Mouse (Mus musculus) hindbrain, embryonic 11.5 days (tissue): ENCODE data around the gene BC107364. TPM values are rescaled to one million over a fixed set of nuclear protein-coding genes. Genes with fewer than 3 reads are reported as not detected.
"Not testable (repeated sequence)": the region's sequence is repeated elsewhere in the genome, so short reads cannot be mapped to it uniquely, and the experiment has no call there.

Source experiments
- ATAC-seq: fragments of 200-750 bp; cut with Nextera tagmentation; 2 replicates; pipeline ENCODE4 v1.8.0; 2017; ENCODE audit warnings: mild to moderate bottlenecking, moderate TSS enrichment, moderate library complexity; ENCODE audit not compliant: low FRiP score
- DNase-seq: peaks from one replicate; pipeline ENCODE4 v3.0.0-alpha.2; 2015; ENCODE audit warnings: low spot score
- H3K27ac ChIP-seq: fragments of 300-500 bp; sonication (generic); 2 replicates; pipeline ENCODE4 v1.5.1; 2014; ENCODE audit warnings: mild to moderate bottlenecking, low read depth, low read length
- H3K27me3 ChIP-seq: fragments of 300-500 bp; sonication (generic); 2 replicates; pipeline ENCODE4 v1.6.1; 2014; ENCODE audit warnings: mild to moderate bottlenecking, low read length, moderate library complexity, mixed read lengths; ENCODE audit not compliant: control insufficient read depth, insufficient read depth
- H3K36me3 ChIP-seq: fragments of 300-500 bp; sonication (generic); 2 replicates; pipeline ENCODE4 v1.6.1; 2014; ENCODE audit warnings: mild to moderate bottlenecking, low read length, moderate library complexity, mixed read lengths; ENCODE audit not compliant: control insufficient read depth, insufficient read depth
- H3K4me1 ChIP-seq: fragments of 300-500 bp; sonication (generic); replicated peaks from 2 replicates; pipeline ENCODE4 v1.6.1; 2014; ENCODE audit warnings: low read length, mixed read lengths; ENCODE audit not compliant: control insufficient read depth, insufficient read depth
- H3K4me2 ChIP-seq: fragments of 300-500 bp; sonication (generic); replicated peaks from 2 replicates; pipeline ENCODE4 v1.6.1; 2014; ENCODE audit warnings: mild to moderate bottlenecking, low read depth, low read length
- H3K4me3 ChIP-seq: fragments of 300-500 bp; sonication (generic); 2 replicates; pipeline ENCODE4 v1.5.1; 2014; ENCODE audit warnings: low read depth, low read length
- H3K9ac ChIP-seq: fragments of 300-500 bp; sonication (generic); 2 replicates; pipeline ENCODE4 v1.6.1; 2014; ENCODE audit warnings: low read depth, low read length
- H3K9me3 ChIP-seq: fragments of 300-500 bp; sonication (generic); 2 replicates; pipeline ENCODE4 v1.6.1; 2016; ENCODE audit warnings: low read length; ENCODE audit not compliant: control insufficient read depth
- WGBS: fragments of 180-500 bp; shearing (Covaris S2); extraction: QIAGEN DNeasy Blood & Tissue Kit; methylation state at CpG from one replicate; pipeline ENCODE4 v1.1.7; 2014; 5-methylcytosine and 5-hydroxymethylcytosine counted together
- polyA plus RNA-seq: library from polyadenylated mRNA; unstranded; fragments of >200 nt; fragmentation: Nextera tagmentation; extraction: Ambion mirVana; gene quantifications from 2 replicates; pipeline ENCODE4 v1.2.1, GENCODE M21; 2014

Gene BC107364
- polyA plus RNA-seq, 1 experiment from 2014 or later, result not detected

GRCm38 (mm10) chr3:96481856-96482255 lies 29.8 kb upstream of the BC107364 start:
- H3K36me3 ChIP-seq, result no peaks in the 10 kb centered on the region
- DNase-seq, result no peak
- no peaks in the 10 kb centered on the region for H3K4me1 ChIP-seq
- H3K9ac ChIP-seq, result no peak overlapping the region
- 82% methylated on average over 3 of the region's 3 CpGs for WGBS
- peaks cover 12% of the 10 kb centered on the region for H3K27me3 ChIP-seq
- no peak overlapping the region for H3K27ac ChIP-seq
- ATAC-seq, result no peak
- no peak overlapping the region for H3K4me2 ChIP-seq
- no peaks in the 10 kb centered on the region for H3K9me3 ChIP-seq
- H3K4me3 ChIP-seq, result no peak overlapping the region

DNA sequence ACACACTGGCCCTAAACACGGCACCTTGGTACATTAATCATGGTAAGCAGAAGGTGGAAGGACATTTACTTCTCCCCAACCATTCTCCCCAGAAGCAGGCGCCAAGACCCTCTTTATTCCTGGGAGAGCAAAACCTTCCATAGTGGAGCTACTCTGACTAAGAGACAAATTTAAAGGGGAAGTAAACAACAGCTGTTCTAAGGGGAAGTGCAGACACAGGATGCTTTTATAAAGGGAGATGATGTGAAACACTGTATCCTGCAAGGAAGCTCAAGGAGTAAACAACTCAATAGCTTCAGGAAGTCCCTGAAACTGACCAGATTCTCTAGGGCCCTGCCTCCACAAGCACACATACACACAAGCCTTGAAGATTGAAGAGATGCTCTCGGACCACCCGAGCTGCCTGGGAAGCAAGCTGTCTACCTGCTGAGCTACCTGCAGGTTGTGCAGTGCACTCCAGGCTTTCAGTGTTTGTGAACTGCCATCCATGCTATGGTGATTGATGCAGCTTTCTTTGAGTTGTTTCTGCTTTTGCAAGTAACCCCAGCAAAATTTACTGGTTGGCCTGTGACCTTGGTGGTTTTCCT lies 28.7 kb upstream of the BC107364 start:
- H3K9ac ChIP-seq, result no peak overlapping the region
- H3K36me3 ChIP-seq, result no peaks in the 10 kb centered on the region
- H3K9me3 ChIP-seq, result no peaks in the 10 kb centered on the region
- peaks cover 21% of the 10 kb centered on the region for H3K27me3 ChIP-seq
- no peak overlapping the region for H3K27ac ChIP-seq
- ATAC-seq (no peak), DNase-seq (no peak)
- 81% methylated on average over 4 of the region's 4 CpGs for WGBS
- no peak overlapping the region for H3K4me3 ChIP-seq
- H3K4me1 ChIP-seq, result no peaks in the 10 kb centered on the region
- H3K4me2 ChIP-seq, result no peak overlapping the region

DNA sequence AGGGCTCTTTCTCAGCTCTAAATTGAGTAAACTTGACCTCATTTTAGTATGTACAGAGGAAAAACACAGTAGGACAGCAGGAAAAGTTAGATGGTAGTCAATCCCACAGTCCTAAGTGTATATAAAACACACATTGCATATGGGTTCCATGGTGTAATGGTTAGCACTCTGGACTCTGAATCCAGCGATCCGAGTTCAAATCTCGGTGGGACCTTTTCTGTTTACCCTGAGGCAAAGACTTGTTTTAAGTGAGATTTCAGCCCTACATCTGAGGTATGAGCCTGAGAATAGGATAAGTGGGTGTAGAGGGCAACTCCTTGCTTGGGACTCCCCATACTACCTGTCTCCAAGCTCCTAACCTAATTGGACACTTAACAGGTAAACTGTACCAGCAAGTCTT lies 27.1 kb upstream of the BC107364 start:
- Histone ChIP-seq H3K36me3 (no peaks in the 10 kb centered on the region), H3K4me2 (no peak overlapping the region), H3K9me3 (no peaks in the 10 kb centered on the region), H3K27ac (no peak overlapping the region), H3K4me1 (no peaks in the 10 kb centered on the region), H3K27me3 (peaks cover 31% of the 10 kb centered on the region), H3K4me3 (no peak overlapping the region), H3K9ac (no peak overlapping the region)
- ATAC-seq (no peak), DNase-seq (no peak)
- WGBS, result 10% methylated on average over 3 of the region's 3 CpGs

GRCm38 (mm10) chr3:96477558-96477957 lies 25.5 kb upstream of the BC107364 start:
- no peak overlapping the region for H3K9ac ChIP-seq
- H3K4me1 ChIP-seq, result no peaks in the 10 kb centered on the region
- 74% methylated on average over 6 of the region's 6 CpGs for WGBS
- ATAC-seq (no peak), DNase-seq (no peak)
- no peak overlapping the region for H3K4me2 ChIP-seq
- no peak overlapping the region for H3K4me3 ChIP-seq
- no peak overlapping the region for H3K27ac ChIP-seq
- no peaks in the 10 kb centered on the region for H3K36me3 ChIP-seq
- peaks cover 41% of the 10 kb centered on the region for H3K27me3 ChIP-seq
- no peaks in the 10 kb centered on the region for H3K9me3 ChIP-seq

- Histone ChIP-seq H3K9ac (no peak overlapping the region), H3K4me1 (no peaks in the 10 kb centered on the region), H3K4me3 (no peak overlapping the region), H3K27me3 (peaks cover 41% of the 10 kb centered on the region), H3K36me3 (no peaks in the 10 kb centered on the region), H3K27ac (no peak overlapping the region), H3K9me3 (no peaks in the 10 kb centered on the region), H3K4me2 (no peak overlapping the region)
- no peak for ATAC-seq
- 52% methylated on average over 3 of the region's 3 CpGs for WGBS
- no peak for DNase-seq
Measured at GRCm38 (mm10) chr3:96477084-96477483, 25.0 kb upstream of the BC107364 start.

GRCm38 (mm10) chr3:96474909-96475655 lies 23.0 kb upstream of the BC107364 start:
- Histone ChIP-seq H3K27me3 (peaks cover 43% of the 10 kb centered on the region), H3K9ac (no peak overlapping the region), H3K4me2 (peak overlapping the region; percentile 46), H3K9me3 (no peaks in the 10 kb centered on the region), H3K36me3 (no peaks in the 10 kb centered on the region), H3K4me1 (no peaks in the 10 kb centered on the region), H3K27ac (no peak overlapping the region), H3K4me3 (peak overlapping the region; percentile 15)
- 2% methylated on average over 44 of the region's 44 CpGs for WGBS
- no peak for ATAC-seq
- peak; percentile 46 for DNase-seq

DNA sequence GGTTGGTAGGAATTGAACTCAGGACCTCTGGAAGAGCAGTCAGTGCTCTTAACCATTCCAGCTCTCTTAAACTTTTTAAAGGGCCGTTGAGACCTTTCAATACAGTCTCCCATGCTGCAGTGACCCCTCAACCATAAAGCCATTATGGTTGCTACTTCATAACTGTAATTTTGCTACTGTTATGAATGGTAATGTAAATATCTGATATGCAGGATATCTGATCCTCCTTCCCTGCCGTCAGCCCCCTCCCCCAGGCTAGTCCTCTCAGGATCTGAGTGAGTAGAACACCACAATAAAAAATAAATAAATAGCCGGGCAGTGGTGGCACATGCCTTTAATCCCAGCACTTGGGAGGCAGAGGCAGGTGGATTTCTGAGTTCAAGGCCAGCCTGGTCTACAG lies 21.4 kb upstream of the BC107364 start:
- not testable (repeated sequence) for H3K27ac ChIP-seq, DNase-seq, H3K9me3 ChIP-seq, ATAC-seq, H3K36me3 ChIP-seq, H3K4me2 ChIP-seq, H3K9ac ChIP-seq, H3K4me3 ChIP-seq, H3K4me1 ChIP-seq
- peaks cover 43% of the 10 kb centered on the region for H3K27me3 ChIP-seq
- WGBS, result 76% methylated on average over 3 of the region's 3 CpGs

DNA sequence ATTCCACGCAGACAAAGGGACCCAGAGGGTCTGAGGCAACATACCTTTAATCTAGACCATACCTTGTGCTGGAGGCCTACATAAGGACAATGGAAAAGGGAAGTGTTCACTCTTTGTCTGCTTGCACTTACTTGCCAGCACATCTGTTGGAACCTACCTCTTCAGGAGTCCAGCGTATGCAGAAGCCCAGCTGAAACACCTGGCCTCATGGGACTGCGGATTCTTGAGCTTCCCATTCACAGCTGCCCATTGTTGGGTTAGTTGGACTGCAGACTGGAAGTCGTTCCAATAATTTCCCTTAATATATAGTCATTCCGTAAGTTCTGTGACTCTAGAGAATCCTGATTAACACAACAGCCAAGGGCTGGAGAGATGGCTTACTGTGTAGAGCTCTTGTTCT lies 20.0 kb upstream of the BC107364 start:
- H3K9me3 ChIP-seq, result no peaks in the 10 kb centered on the region
- ATAC-seq (no peak), DNase-seq (no peak)
- H3K27me3 ChIP-seq, result peaks cover 33% of the 10 kb centered on the region
- no peak overlapping the region for H3K4me3 ChIP-seq
- 87% methylated on average over 5 of the region's 5 CpGs for WGBS
- H3K36me3 ChIP-seq, result no peaks in the 10 kb centered on the region
- no peak overlapping the region for H3K4me2 ChIP-seq
- no peak overlapping the region for H3K27ac ChIP-seq
- H3K9ac ChIP-seq, result no peak overlapping the region
- no peaks in the 10 kb centered on the region for H3K4me1 ChIP-seq

DNA sequence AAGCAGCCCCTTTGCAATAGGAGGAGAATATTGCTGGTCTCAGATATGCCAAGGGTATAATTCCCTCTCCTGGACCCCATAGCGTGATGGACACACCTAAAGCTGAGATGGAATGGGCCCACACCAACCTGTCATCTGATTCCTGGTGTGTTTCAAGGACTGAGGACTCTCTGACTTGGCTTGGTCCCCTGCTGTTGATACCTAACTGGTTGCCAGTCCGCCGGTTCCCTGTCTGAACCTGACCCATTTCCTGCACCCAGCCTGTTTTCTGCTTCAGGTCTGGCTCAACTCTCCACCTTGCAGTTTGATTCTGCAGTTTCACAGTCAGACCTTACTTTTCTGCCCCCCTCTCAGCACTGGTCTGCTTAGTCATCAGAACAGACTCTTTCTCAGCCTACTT lies 17.5 kb upstream of the BC107364 start:
- H3K36me3 ChIP-seq, result no peaks in the 10 kb centered on the region
- no peak overlapping the region for H3K27ac ChIP-seq
- DNase-seq (no peak), ATAC-seq (no peak)
- no peak overlapping the region for H3K4me3 ChIP-seq
- H3K4me2 ChIP-seq, result no peak overlapping the region
- 64% methylated on average over 3 of the region's 3 CpGs for WGBS
- peaks cover 17% of the 10 kb centered on the region for H3K27me3 ChIP-seq
- no peak overlapping the region for H3K9ac ChIP-seq
- no peaks in the 10 kb centered on the region for H3K4me1 ChIP-seq
- H3K9me3 ChIP-seq, result no peaks in the 10 kb centered on the region
